Mouse (Mus musculus): ENCODE measurements at regions not wholly inside any gene's neighbourhood (a gene's known extent, or its start where the extent isn't known, plus 50 kb on each side); places are given as distances from the start of the nearest gene placed in this dataset.
"Not testable (repeated sequence)": the region's sequence is repeated elsewhere in the genome, so short reads cannot be mapped to it uniquely, and the experiment has no call there.

DNA sequence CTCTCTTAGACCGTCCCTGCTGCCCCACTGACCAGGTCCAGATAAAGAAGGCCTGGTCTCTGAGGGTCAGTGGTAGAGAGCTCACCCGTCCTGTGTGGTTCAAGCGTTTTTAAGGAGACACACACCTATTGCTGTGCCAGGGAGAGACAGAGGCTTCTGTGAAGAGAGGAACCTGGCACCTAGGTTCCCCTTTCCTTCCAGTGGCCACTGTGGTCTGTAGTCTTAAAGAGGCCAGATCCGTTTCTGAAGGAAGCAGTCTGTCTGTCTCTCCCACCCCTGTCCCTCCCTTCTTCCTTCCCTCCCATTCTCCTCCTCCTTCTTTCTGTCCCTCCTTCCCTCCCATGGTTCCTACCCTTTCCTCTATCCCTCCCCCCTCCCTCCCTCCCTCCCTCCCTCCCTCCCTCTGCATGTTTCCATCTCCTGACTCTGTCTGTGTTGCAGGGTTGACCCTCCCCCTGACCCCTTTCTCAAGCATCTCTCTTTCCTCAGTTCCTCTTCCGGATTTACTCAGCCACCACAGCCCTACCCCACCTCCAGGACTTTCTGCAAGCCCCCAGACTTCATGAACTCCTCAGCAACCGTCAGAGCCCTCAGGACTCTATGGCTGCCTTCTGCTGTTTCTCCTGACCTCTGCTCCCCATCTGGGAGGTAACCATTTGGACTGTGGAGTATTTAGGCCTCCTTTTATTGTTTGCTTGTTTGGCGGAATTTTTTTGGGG lies 100.1 kb upstream of the Ubl3 start:
- no peak for DNase-seq (ENCODE audit: low read depth)

DNA sequence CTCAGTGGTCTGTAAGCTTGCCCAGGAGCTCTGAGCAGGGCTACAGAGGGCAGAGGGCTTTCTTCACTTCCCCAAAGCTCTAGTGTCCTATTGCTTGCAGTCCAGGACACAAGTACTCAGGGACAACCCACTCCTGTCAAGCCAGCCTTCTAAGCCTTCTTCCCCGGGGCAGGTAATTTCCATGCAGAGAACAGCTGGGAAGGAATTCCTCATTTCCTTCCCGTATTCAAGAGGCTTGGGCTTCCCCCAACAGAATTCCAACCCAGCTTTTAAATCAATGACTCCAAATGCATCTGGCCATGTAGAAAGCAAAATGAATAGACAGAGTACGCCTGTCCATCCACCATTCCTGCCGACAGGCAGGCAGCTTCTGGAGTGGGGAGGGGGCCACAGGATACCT lies 99.1 kb upstream of the Ubl3 start:
- DNase-seq (ENCODE audit: low read depth), result no peak

DNA sequence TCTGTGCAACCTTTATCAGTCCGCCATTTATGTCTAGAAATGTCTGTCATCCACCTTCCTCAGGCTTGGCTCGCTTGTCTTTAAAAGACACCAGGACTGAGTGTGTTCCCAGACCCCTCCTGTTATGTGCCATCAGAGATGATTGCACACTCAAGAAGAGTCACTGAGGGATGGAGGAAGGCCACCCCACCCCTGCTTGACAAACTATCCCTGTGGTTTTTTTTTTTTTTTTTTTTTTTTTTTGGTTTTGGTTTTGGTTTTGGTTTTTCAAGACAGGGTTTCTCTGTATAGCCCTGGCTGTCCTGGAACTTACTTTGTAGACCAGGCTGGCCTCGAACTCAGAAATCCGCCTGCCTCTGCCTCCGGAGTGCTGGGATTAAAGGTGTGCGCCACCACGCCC lies 97.0 kb upstream of the Ubl3 start:
- not testable (repeated sequence) for DNase-seq (ENCODE audit: low read depth)

DNA sequence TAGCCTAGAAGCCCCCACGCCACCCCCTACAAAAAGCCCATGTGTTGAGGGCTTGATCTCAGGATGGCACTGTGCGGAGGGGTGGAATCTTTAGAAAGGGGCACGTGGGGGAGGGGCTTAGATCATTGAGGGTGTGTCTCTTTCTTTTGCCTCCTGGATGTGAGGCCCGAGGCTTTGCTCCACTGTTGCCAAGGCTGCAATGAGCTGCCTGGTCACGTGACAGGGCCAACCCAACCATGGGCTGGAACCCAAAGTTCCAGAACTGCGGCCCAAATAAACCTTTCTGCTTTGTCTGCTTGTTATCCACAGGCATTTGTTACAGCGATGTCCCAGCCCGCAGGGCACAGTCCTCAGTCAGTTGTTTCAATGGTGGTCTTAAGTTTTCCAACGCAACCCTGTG lies 96.5 kb upstream of the Ubl3 start:
- no peak for DNase-seq (ENCODE audit: low read depth)

DNA sequence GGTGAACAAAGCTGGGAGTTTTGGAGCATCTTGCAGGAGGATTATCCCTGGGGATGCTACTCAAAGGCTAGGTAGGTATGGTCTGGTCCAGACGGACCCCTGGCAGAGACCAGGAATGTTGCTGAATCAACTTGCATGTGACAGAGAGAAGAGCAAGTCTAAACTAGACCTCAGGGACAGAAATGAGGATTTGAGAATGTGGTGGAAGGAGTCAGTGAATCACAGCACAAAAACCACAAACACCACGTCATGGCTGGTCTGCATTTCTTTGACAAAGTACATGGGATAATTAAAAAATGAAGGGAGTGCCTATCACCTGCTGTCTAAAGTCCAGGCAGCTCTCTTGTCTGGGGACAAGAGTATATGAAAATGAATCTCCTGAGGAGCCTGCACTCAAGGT lies 95.1 kb upstream of the Ubl3 start:
- DNase-seq (ENCODE audit: low read depth), result no peak

DNA sequence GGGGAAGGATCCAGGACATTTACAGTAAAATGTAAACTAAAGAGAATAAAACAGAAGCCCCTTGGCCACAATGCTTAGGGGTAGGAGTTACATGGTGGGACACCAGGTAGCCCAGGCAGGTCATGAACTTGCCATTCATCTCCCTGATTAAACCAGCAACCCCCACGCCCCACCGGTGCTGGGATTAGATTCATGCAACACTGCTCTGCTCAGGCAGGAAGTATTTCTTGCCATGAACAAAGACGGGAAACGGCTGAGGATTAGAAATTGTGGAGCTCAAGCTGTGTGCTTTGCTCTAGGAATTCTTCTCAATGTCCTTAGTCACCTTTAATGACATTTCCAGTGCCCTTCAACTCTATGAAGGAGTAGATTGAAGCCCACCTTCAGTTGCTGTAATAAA lies 93.2 kb upstream of the Ubl3 start:
- no peak for DNase-seq (ENCODE audit: low read depth)

DNA sequence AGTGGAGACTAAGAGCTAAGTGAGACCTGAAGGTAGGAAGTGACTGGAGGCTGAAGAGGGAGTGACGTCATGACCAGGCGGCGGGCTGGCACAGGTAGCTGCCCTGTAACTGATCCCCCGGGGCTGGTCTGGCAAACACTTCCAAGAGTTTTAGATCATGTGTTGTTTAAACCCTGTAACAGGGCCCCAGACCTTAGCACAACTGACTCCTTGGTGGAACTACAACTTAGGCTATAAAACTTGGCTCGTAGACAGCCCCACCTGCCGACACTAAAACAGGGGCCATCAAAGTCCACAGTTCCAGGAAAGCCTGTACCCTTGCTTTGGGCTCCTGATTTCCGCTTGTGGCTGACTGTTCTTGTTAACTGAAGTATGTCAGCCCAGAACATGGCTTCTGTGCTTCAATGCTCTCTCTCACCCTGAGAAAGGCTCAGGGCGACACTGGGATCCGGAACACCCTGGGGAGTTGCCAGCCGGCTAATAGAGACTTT lies 92.6 kb upstream of the Ubl3 start:
- no peak for DNase-seq (ENCODE audit: low read depth)

DNA sequence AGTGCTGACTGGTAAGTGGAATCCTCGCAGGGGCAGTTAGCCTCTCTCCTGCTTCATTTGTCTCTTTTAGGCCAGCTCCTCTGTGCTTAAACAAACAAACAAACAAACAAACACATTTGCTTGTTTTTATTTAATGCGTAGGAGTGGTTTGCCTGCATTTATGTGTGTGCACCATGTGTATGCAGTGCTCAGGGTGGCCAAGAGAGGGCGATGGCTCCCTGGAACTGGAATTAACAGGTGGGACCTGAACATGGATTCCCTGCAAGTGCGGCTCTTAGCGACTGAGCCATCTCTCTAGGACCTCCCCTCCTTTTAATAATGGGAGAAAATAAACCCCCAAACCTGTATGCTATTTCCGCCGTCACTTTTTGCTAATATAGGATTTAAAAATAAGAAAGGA lies 91.8 kb upstream of the Ubl3 start:
- no peak for DNase-seq (ENCODE audit: low read depth)

DNA sequence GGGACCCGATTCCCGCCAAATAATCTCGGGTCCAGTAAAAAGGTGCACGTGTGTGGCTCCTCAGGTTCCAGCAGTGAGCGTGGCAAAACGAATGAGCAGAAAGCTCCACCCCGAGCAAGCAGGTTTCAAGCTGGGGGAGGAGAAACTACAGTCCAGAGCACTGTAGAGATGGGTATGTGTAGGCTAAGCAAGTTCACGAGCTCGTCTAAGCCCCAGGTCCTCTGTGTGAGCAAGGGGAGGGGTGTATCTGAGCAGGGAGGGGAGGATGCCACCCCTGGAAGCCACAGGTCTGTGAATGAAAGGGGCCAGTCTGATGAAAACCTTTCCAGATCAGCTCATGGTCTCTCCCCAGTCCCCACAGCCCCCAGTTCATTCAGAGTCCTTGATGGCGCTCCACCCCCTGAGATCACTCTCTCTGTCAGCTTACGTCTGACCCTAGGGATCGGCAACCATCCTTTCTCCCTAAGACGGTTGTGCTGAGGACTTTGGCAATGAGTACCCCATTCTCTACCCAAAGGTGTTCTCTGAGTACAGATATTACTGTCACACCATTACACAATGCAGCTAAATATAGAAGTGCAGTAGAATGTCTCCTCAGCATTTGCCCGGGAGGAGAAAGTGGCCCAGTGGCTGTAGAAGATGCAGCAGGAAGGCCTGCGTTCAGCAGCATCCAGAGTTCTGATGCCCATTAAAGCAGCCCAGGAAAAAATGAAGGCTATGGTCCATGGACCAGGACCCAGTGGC lies 89.2 kb upstream of the Ubl3 start:
- DNase-seq (ENCODE audit: low read depth), result no peak

DNA sequence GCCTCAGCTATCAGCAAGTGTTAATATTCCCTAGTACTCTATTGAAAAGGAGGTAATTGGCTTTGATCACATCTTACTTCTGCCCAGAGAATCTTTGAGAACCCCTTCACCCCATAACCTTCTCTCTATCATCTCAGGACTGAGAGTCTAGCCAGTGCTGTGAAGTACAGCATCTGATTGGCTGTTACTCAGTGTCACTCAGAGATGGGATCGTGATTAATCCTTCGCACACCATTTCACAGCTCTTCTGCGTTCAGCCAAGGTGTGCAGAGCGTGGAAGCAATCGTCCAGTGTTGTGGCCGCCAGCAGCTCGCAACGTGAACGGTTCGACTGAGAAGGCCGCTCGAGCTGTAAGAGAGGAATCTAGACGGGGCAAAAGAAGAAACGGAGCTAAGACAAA lies 87.9 kb upstream of the Ubl3 start:
- no peak for DNase-seq (ENCODE audit: low read depth)

DNA sequence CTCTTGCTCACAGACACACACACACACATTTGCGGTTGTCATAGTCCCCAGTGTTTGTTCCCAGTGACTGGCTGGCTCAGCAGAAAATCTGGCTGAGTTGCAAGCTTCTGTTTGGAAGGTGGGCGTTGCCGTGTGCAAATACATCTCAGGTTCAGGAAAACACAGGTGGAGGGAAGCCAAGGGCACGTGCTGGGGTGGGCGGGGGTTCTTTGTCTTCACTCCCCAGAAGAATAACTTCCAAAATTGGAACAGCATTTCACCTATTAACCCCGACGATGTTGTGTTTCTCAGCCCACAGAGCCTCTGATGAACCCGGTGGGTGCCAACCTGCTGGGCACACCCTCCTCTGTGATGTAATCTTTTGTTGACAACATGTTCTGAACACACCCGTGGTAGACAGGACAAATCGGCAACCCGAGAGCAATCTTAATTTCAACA lies 82.3 kb upstream of the Ubl3 start:
- DNase-seq (ENCODE audit: low read depth), result no peak

DNA sequence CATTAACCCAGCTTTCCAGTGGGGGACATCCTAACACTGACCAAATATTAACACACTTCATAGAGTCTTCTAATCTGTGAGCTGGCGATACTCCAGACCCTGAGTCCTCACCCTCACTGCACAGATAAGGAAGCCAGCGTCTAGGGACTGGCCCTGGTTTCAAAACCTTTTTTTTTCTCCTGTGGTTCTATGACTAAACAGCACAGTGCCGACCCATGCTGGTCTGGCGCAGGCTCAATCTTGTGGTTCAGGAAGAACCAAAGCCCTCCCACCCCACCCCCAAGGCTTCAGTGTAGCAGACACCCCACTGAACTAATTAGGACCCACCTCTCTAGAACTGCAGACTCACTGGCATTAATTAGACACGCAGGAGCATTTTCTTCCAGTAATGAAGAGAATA lies 81.4 kb upstream of the Ubl3 start:
- peak; percentile 54 for DNase-seq (ENCODE audit: low read depth)

DNA sequence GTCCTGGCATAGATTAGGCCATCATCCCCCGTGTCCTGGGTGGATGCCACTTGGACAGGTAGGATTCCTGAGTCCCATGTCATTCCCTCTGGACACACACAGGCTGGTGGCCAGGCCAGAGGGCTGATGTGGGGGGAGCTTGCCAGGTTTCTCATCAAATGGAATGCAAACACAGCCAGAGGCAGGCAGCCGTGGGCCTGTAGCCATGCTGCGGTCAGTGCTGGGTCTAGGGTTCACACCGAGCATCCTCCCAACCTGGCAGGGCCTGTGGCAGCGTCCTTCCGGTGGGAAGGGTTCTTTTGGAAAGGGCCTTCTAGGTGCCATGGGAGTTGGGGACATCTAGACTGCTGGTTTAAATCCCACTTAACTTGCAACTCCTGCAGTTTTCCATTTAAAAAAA lies 80.7 kb upstream of the Ubl3 start:
- DNase-seq (ENCODE audit: low read depth), result peak; percentile 73

DNA sequence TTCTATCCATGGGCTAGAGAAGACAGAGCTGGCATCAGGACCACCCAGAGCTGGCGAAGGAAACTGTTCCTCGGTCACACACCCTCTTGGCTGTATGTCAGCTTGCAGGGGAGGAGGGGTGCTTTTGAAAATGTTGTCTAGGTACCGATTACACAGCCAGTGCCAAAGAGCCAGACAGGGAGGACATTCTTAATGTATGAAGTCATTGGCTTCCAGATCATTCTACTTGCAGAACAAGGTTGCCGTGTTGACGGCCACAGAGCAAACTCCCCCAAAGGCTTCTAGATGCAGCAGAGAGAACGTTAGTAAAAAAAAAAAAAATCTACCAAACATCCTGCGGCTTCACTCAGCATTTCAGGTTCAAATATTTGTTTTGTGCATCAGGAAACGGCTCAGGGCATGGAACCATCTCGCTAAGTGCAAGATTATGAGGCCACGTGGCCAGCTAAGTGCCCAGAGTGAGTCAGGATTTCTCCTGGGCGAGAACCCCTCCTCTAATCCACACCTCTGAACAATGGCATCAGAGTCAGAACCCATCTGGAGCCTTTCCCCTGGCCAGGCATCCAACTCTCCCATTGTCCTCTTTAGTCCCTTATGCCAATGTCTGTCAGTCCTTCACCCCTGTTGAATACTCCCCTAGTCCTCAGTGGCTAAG lies 80.1 kb upstream of the Ubl3 start:
- peak; percentile 22 for DNase-seq (ENCODE audit: low read depth)

DNA sequence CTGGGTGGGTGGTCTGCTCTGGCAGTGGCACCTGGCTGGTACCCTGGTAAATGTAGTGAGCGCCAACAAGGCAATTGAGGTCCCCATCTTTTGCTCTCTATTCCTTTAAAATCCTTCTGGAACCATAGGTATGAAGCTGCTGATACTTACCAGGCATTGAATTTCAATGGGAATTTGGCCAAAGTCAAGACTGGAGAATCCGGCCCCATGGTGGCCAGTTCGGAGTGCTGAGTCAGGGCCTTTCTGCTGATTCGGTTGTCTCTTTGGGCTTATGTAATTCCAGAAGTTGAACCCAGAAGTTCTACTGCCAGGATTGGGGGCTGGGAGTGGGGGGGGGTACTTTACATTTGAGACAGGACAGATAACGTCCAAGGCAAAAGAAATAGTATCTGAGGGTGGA lies 79.0 kb upstream of the Ubl3 start:
- DNase-seq (ENCODE audit: low read depth), result no peak

DNA sequence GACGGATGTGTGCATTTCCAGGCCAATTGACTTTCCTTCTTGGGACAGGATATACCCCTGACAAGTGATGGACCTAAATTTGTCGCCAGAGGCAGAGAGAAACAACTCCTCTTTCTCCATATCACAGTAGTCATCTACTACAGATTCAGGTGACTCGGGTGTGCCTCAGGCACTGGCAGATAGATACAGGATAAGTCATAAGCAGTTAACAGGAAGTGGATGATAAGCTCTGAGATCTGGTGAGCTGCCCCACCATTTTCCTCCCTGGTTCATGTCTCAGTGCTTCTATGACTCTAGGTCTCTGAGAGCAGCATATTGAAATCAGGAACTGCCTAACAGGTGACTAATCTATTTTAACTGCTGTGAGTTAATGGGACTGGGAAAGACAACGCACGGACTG lies 73.4 kb upstream of the Ubl3 start:
- no peak for DNase-seq (ENCODE audit: low read depth)

DNA sequence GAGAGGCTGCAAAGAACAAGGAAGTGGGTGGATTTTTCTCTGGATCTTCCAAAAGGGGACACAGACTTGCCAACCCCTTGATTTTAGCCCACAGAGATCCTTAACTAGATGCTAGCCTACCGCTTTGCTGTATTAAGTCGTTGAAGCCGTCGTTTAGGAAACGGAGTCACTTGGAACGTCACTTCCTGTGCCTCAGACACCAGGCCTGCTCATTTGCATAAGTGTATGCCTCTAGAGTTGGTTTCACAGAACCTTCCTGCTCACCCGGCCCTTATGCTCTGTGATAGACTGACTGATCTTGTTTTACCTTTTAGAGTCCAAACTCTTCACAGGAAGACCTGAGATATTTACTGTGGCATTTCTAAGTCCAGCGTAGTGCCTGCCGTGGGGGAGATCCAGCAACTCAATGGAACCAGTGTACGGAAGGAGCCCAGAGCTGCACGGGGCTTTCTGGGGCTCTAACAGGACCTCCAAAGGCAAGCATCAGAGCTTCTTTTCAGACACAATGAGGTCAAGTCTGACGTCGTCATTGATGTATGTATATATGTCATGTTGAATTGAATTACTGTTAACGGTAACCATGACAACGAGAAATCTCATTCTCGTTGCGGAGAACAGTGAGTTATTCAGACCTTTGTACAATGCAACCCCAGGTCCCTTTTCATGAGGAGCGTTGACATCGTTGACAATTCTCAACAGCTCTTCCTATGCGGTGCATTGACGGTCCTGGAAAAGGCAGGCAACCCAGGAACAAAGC lies 72.2 kb upstream of the Ubl3 start:
- no peak for DNase-seq (ENCODE audit: low read depth)

DNA sequence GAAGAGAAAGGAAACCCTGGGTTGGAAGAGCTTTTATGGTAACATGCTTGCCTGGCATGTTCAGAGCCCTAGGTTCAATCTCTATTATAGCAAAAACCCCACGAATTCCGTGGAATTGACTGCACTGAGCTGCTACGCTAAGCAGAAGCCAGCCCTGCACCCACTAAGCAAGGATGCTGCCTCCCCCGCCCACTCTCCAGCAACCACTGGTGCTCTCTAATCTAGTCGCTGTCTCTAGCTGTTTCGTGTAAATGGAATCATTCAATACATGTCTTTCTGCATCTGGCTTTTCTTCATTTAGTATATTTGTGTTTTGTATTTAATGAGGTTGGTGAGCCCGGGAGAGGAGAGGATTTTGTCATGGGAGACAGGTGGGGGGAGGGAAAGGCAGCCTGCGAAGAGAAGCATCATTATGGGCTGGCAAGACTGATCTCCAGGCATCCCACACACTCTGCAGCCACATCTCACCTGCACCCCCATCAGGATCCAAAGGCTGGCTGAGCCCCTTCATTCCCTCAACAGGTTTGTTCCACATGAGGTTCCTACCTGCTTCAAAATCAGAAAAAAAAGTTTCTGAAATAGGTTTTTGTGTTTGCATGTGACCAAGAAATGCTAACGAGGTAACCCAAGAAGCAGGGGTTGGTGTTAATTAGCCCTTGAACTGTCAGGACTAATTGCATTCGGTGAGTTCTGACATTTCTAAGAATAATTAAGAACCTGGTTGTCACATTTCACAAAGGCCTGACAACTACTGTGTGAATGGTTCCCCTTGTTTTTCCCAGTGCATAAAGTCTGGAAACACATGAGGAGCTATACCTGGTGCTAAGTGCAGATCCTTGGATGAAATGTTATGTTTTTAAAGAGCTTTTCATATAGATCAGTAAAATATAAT lies 68.6 kb upstream of the Ubl3 start:
- no peak for DNase-seq (ENCODE audit: low read depth)

DNA sequence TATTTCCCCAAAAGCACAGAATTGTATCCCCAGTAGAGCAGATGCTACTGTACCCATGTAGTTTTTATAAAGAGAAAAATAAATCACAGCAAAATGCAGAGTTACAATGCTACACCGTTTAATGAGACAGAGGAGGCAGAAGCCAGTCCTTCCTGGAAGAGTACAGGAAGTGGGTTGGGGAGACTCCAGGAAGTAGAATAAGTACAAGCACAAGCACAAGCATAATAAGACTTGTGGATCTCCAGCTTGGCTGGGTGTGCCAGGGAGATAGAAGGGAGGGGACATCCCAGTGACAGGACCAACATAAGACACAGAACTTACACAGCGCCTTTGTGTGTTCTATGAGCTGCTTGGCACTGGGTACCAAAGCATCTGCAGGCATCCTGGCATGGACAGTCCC lies 67.3 kb upstream of the Ubl3 start:
- no peak for DNase-seq (ENCODE audit: low read depth)

DNA sequence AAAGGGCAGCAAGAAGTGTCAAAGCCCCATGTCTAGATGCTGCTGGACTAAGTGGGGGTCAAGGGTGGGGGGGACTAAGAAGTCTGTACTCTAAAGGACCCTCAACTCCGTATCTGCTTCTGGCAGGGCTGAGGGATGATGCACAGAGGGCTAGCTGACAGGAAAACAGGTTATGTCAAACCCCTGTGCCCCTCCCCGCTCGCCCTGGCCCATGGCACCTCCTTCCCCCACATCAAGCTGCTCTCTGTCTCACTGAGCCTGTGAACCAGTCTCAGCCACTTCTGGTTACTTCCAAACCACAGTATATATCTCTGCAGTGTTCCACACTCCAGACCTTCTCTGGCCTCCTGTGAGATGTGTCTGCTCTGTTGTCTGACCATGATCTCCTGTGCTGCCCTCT lies 63.8 kb upstream of the Ubl3 start:
- DNase-seq (ENCODE audit: low read depth), result no peak

DNA sequence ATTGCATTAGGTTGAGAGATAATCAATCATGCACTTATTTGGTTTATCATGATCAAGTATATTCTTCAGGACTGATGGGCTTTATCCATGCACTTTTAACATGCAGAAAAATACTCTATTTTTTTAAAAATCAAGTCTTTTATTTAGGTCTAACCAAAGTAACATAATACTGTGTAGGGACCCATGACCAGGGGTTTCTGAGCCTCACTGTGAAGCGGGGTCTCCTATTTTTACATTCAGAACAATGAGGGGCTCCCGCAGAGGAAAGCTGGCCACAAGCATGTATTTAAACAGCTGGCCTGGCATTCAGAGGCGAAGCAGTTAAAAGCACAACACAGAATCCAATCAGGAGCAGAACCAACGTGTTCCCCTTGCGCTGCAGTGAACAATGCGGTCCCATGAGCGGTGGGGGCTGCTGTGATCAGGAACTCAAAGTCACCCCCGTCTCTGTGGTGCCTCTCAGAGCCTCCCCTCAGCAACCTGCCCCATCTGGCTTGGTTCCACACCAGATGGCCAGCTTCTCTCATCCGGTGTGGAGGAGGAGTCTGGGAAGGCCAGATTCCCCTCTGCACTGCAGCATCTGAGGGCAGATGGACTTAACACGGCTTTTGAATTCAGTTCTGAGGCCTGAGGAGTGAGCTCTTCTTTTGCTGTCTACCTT lies 63.2 kb upstream of the Ubl3 start:
- DNase-seq (ENCODE audit: low read depth), result no peak

All from fibroblast of lung, adult 2 months (primary cell).